Mouse (Mus musculus) fibroblast of lung, adult 2 months (primary cell): ENCODE measurements around the gene Ndufa9.

Source experiments
- DNase-seq: peaks from one replicate; pipeline ENCODE4 v3.0.0-alpha.2; 2011; ENCODE audit warnings: low read depth

Ndufa9 gene

DNA sequence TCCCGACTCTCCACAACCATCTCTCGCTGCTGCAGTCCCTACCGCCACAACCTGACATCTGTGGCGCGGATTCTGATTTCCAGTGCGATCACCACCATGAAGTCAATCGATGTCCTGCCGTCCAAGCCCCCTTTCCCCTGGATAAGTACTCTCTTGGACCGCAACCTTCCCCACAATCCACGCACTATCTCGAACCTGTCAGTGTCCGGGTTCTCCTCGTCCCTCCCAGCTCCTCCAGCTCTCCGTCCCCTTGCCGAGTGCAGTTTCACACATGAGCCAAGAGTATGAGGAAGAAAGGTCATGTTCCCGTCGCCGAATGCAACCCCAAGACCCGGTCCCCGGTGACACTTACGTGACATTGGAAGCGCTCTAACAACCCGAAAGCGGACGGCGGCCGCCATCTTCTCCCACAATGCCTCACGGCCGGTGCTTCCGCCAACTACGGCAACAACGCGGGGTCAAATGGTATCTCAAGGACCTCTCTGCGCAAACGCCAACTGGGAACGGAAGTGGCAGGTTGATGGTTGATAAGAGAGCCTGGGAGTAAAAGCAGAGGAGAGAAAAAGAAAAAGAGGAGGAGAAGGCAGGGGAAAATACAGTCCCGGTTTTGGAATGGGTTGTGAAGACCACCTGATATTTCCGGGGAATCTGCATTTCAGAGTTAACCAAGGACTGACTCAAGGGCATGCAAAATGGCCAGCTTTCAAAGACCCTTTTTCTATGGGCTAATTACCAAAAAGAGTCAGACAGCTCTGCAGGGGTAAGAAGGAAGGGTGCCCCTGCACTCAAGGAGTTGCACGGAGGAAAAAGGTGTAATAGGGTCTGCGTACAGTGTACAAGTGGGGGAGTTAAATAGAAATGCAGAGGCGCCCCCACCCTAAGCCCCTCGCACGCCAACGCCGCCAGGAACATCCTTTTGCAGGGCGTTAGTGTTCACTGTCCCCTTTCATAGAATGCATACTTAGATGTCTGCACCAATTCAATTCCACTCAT lies at the start of gene Ndufa9:
Ndufa9 (minus strand) TSS at position 425 of the 993 bp plus-strand sequence.
- DNase-seq: peak; percentile 70

DNA sequence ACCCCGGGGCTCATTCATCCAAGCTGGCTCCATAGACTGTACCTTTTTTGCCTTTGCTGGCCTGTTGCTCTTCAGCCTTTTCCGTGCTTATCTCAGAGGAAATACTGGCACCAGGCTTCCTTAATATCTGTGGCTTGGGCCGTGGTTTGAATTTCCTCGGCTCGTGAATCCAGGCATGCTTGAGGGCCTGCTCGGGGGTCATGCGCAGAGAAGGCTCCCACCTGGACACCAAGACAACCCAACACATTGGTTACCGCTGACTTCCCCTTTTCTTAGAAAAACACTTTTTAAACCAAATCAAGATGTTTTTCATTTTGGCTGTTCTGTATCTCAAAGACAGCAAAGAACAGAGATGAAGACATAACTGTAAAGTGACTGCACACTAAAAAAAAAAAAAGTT lies 28.2 kb upstream of the Ndufa9 start:
- DNase-seq: no peak

DNA sequence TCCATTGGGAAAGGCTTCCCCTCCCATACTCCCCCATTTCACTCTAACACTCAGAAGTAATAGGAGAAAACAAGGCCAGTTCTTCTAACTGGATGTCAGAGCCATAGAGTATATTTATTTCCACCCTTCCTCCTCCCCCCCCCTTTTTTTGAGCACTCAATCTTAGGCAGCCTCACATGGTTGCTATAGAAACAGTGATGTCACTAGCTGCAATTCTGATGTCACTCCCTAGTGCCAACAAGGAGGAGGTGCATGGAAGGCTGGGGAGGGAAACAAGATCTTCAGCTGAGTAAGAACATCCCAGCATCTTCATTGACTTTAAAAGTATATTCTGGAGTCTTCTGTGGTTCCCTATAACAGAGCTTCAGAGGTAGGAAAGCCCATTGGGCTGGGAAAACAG lies 3.9 kb upstream of the Ndufa9 start, which contains the start of gene Akap3:
Akap3 (plus strand) TSS at position 218 of the 400 bp plus-strand sequence.
- no peak for DNase-seq

DNA sequence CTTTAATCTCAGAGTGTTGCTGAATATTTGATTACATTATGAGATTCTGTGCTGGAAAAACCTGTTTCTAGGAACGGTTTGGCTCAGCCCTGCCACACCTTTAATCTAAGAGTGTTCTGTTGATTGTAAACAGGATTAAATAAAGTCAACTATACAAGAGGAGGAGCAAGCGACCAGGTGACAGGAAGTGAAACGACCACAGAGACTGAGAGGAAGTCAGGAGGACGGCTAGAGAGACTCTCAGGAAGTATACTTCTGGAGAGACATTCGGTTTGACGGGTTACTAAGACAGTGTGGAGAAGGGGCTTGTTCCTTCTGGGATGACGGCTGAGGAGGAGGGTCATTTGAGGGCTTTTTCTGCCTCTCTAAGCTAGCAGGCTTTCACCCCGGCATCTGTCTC lies 12.3 kb downstream of the Ndufa9 start:
- no peak for DNase-seq

DNA sequence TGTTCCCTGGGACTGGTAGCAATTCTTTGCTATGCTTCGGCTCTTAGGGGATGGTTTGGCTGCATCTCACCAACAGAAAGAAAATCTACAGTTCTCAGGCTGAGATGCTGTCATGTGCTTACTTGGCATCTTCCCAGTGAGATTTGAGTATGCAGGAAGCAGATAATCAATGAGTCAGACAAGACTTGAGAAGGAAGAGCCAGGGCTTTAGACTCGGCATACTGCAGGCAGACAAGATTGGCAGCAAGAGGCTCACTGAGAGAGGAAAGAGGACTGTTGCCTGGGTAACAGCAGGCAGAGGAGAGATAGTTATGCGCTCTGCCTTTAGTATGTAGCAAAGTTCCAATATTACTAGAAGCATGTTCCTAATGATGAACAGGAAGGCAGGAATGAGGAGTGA lies 25.8 kb downstream of the Ndufa9 start:
- DNase-seq: no peak

DNA sequence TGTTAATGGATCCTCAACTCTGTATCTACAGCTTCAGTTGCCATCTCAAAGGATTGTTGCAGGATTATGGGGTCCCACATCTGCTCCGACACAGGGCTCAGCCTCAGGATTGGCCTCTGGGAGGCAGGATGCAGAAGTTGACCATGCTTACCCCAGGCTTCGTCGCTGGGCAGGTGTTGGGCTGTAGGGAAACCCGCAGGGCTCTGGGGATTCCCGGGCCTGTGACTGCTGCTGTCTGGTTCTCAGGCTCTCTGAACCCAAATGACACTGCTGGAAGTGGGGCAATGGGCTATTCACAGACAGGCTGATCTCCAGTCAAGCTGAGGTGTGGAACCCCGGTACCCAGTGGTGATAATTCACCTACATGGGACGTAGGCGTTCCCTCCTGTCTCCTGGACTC lies 32.6 kb downstream of the Ndufa9 start:
- no peak for DNase-seq

DNA sequence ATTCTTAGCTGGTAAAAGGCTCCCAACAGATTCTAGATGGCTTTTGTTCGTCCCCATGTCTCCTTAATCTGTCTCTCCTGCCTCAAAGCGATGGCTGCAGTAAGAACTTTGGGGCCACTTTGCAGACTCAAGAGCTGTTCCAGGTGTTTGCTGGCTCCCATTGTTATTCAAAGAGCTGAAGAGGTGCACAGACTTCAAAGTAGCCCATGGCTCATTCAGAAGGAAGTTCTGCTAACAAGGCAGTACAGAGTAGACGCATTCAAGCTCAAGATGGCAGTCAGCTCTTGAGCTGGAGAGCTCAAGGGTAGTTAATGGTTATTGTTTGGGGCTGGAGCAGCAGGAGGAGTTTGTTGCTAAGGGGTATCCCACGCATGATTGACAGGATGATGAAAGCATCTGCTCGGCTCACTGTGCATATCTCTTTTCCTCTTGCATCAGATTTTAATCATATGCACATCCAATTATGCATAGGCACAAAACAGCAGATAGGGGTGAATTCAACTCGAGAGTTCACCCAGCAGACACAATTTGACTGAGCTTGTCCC lies 33.7 kb downstream of the Ndufa9 start:
- DNase-seq: no peak

DNA sequence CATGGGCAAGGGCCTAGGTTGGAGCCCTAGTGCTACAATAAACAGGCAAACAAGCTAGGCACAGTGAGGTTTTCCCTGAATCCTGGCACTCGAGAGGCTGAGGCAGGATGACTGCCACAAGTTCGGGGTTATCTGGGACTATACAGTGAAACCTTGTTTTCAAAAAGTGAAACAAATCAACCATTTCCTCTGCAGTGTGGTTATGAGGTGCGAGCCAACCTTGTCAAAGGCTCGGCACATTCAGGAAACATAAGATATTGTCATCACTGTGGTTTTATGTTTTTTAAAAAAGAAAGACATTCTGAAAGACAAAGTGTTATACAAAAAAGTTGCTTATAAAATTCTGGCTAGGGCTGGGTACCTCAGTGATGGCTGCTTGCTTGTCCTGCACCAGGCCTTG lies 37.5 kb downstream of the Ndufa9 start:
- DNase-seq: no peak

DNA sequence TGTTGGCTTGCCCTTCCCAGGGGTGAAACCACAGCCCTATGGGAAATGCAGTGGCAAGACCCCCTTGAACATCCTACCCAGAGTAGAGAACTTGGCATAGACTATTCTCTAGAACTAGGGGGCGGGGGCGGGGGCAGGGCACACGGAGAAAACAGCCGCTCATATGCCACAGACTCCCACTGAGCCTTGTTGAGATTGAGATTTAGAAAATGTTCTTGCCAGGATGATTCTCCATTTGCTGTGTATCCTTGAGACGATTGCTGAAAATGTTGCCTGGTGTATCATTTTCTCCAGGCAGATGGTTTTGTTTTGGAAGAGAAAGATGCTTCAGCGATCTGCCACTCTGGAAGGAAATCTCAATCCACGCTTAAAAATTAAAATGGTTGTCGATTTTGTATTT lies 40.4 kb downstream of the Ndufa9 start:
- no peak for DNase-seq

DNA sequence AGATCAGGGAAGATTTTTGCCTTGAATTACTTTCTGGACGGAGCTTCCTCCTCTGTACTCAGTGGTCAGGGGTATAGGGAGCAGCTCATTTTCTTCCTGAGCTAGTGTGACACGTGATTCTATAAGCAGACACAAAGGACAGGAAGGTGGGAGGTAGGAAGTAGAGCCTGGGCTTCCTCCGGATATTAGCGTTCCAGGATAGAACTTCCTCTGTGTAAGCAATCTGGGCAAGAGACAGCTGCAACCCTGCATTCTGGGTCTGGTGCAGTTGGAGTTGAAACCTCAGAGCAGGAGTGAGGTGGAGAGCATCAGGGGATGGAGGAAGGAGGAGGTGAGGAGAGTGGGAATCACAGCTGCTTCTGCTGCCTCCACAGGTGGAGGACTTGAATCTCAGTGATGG lies 40.8 kb downstream of the Ndufa9 start:
- no peak for DNase-seq

DNA sequence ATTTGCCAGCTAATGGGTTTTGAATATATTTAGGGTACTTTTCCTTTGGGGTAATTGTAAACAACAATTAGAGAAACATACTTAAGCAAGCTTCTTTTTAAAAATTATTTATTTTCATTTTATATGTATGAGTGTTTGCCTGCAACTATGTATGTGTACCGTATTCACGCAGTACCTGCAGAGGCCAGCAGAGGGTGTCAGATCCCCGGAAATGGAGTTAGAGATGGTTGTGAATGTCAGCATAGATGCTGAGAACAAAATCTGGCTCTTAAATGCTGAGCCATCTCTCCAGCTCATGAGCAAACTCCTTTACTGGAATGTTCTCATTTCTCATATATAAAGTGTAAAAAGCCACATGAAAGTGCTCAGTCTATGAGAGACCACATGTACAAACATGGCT lies 42.2 kb downstream of the Ndufa9 start:
- DNase-seq: no peak

DNA sequence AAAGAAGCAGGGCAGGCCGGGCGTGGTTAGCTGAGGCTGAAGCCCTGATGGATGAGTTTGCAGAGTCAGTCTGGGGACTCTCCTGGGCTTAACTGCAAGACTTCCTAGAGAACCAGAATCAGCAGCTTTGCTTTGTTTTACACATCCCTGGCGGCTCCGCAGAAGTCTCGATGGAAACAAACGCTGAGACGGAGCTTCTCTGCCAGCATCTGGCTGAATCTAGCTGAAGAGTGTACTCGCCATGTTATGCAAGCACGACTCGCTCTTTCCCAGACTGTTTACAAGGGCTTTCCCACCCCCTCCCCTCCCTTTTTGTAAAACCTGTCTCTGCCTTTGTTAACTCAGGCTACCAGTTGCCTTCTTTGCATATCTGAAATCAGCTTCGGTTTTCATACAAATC lies 46.0 kb downstream of the Ndufa9 start:
- DNase-seq: no peak

DNA sequence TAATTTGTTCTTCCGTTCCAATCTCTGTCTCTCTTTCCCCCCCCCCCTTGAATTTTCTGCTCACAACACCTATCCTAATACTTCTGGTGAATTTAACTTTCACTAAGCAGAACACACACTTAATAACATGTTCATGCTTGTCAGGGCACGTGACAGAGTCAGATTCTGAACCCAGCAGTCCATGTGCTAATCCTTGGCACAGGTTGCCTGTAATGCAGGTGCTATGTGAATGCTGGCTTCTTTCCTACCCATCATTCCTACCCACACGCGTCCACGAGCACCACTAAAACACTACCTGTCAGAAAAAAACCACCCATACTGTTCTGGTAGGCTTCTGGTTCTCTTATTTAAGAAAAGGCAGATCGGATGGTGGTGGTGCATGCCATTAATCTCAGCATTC lies 54.2 kb downstream of the Ndufa9 start:
- no peak for DNase-seq

DNA sequence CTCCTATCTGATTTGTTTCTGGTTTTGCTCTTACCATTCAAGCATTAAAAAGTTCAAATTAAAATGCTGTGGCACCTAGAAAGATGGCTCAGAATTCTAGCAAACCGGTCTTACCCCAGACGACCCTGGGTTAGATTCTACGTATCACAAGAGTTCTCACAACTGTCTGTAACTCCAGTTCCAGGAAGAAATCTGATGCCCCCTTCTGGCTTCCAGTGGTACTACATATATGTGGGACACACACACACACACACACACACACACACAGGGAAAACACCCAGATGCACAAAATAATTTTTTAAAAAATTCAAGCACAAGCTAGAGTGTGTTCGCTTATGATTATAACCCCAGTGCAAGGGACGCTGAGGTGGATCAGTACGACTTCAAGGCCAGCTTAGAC lies 55.2 kb downstream of the Ndufa9 start:
- DNase-seq: no peak

DNA sequence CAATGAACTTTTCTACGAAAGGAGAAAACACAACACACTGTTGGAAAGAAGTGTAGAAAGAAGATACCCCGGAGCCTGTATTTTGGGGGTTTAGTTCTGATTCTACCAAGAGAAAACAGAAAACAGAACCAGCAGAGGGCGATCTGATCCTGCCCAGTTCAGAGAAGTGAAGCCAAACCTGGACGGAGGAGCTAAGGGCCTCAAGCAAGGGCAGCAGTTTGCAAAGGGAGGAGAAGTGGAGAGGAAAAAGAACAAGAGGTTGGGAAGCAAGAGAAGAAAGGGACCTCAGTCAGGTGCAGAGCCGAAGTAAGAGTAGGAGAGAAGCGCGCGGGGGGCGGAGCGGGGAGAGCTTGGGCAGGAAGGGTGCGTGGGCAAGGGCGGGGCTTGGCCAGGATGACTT lies 57.0 kb downstream of the Ndufa9 start:
- DNase-seq: no peak

DNA sequence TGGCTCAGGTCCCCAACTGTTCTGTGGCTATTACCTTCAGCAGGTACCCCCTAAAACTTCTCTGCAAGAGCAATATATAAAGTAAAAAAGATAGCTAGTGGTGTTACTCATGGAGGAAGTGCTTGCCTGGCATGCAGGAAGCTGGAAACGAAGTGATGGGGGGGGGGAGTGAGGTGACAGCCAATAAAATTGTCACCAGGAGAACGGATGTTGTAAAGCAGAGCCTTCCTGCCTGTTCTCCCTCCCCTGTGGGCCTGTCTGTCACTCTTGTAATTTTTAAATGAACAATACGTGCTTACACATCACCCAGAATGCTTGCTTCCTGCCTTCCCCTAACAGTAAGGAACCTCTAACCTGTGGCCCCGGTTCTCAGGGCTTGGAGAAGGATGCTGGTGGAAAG lies 57.4 kb downstream of the Ndufa9 start:
- DNase-seq: no peak

DNA sequence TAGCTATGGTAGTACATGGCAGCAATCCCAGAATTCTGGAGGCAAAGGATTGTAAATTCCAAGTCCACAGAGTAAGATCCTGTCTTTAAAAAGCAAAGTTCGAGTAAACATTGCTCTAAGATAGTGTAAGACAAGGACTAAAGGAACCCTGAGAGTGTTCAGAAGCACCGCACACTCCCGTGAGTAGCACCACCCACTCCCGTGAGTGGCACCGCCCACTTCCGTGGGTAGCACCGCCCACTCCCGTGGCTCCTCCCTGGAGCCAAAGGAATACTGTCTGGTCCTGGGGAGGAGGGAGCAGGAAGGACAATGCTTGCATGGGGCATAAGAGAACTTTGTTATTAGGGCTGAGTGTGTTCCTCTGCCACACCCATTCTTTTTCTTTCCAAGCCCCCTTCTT lies 60.1 kb downstream of the Ndufa9 start:
- DNase-seq: no peak

DNA sequence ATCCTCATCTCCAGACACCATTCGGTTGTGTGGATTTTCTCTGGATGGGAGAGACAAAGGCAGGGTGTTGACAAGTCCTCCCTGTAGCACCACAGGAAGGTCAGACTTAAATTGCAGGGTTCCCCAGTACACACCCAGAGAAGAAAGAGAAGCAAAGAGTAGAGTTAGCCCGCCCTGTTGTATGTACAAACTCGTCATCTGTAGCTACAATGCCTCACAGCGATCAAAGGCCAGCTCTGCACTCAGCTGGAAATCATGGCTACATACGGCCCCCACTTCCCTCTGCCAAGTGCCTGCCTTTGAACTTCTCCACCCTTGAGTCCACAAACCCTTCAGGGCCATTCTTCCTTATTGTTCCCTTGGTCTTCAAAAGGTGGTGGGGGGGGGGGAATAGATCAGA lies 64.7 kb downstream of the Ndufa9 start:
- no peak for DNase-seq

DNA sequence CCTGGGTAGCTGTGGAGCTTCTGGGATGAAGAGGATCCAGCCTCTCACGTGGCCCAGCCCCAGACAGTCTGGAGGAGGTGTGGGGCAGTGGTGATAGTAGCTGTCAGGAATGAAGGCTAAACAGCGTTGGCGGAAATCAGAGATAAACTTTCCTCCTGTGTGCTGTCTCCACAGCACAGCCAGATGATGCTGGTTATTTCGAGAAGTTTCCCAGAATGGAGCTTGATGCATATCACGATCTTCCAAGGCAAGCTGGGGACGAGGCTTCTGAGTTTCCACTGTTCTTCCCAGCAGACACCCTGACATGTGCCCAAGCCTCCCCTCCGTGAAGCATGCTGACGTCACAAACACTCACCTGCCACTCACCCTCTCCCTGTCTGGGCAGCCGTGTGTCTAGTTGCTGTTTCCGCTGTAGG lies 65.3 kb downstream of the Ndufa9 start:
- no peak for DNase-seq

DNA sequence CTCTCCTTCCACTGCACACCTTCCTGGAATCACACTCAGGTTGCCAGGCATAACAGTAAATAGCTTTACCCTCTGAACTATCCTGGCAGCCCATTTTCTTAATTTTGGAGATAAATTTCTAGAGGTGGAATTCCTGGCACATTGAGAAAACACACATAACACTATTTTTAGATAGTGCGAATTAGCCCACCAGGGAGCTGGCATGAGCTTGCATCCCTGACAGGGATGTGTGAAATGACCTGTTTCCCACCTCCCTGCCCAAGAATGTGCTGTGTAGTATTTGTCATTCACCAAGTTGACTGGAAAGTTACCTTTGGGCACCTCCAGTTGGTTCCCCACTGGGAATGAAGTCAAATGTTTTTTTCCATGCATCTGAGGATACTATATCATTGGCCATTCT lies 65.9 kb downstream of the Ndufa9 start:
- DNase-seq: no peak

DNA sequence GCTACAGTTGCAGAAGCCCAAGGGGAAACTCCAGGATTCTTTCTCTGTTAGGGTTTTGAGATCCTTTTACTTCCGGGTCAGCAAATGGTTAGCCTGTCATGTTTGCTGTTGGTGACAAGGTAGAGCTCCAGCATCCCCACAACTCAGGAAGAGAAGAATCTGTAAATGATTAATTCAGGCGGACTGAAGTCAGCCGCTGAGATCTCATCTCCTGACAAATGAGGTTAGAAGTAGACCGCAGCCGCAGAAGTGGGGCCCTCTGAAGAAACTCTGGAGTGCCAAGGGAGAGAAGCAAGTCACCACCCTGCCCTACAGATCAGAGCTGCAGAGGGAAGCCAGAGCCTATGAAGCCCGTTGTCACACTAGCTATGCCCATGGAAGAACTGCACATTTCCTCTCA lies 71.0 kb downstream of the Ndufa9 start:
- DNase-seq: no peak

DNA sequence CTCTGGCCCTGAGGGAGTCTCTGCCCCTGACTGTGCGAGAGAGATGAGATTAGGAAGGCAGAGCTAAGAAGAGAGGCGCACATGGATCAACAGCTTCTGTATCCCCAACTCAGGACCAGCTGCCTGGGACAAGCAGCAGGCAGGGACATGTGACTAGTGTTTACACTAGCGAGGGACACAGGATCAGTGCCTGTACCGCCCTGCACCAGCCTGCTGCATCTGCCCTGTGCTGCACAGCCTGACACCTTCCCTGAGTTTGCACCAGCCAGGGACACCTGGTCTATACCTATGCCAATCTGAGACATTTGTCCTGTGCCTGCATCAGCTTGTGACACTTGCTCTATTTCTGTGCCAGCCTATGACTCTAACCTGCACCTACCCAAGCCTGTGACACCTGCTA lies 75.1 kb downstream of the Ndufa9 start:
- DNase-seq: no peak

DNA sequence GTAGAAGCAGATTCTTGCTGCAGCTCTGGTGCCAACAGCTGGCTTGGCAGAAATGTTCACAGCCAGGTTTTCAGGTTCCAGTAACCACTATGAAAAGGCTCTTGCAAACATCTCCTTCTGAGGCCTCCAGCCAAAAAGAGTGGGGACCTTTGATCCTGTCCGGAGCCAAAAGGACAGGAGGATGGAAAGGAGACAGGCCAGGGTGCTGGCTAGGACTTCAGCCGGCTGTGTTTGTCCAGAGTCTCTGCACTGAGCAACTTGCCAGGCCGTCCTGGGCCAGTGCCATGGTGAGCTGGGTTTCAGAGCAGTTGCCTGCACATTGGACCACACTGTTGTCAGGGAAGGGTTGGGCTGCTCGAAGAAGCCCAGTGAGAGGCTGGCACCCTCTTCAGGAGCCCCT lies 76.6 kb downstream of the Ndufa9 start:
- peak; percentile 69 for DNase-seq
